Mouse (Mus musculus): ENCODE data around the gene Ubxn2a. TPM values are rescaled to one million over a fixed set of nuclear protein-coding genes. Genes with fewer than 3 reads are reported as not detected.

The Ubxn2a gene
- 57.2 TPM for polyA plus RNA-seq (2015; fragmentation: Illumina TruSeq; extraction: RNeasy Lipid Tissue Mini Kit (QIAGEN cat#74804); ENCODE audit: low read depth, low replicate concordance)

DNA sequence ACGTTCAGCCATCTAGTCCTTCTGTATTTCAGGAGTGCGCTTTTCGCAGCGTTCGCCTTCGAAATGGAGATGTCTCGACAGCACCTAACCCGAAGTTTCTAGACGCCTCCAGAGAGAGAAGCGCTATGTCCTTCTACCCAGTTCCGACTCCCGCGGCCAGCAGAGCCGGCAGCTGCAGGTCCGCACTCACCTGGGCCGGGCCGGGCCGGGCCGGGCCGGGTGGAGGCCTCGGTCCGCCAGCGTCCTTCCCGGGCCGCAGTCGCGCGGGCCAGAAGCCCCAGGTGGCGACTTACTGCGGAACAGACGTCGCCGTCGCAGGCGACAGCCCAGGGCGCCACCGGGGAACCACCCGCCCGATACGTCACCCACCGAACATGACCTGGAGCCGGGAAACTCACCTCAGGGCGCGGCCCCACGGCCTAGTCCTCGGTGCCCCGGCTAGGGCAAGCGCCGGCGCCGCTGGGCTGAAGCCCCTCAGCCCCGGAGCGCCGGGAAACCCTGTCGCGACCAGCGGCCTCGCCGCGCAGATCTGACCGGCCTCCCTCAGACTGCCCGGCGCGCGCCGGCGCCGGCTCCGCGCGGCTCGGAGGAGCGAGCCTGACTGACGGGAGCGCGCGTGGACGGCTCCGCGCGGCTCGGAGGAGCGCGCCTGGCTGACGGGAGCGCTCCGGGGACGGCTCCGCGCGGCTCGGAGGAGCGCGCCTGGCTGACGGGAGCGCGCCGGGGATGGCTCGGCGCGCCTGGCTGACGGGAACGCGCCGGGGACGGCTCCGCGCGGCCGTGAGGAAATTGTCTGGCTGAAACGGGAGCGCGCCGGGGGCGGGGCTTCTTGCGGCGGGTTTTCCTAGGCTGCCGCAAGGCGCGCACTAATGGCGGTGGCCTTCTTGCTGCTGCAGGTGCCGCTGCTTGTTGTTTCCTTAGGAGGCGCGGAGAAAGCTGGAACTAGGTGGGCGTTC is at the start of gene Ubxn2a:
Ubxn2a (minus strand) TSS at position 755 of the 956 bp plus-strand sequence.

DNA sequence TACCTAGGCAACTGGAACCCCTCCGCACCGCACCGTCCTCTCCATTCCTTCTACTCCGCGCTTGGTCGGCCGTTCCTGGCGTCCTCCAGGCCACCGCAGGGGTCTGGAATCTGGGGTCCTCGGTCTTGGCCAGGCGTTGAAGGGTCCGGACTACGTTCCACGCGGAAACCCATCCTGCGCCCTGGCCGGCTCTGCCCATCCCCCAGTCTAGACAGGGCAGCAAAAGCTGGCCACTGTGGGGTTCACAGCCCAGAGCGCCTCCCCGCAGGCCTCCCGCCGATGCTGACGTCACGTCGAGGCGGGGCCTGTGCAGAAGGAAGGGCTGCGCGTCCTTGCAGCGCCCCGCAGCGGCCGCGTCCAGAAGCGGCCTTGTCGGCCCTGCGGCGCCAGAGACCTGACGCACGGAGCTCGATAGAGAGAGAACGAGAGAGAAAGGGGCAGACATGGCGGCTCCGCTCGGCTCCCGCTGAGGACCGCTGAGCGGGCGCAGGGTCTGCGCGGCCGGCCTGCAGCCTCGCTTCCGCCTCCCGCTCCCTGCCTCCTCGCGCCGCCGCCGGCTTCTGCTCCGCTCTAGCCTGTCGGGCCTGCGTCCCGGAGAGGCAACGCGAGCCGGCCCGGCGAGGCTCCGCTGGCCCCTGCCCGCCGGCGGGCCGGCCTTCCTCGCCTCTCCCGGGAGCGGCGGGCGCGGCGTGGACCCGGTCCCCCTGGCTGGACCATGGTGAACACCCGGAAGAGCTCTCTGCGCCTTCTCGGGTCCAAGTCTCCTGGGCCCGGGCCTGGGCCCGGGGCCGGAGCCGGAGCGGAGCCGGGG is 9.7 kb upstream of the Ubxn2a start, which contains the start of gene Atad2b:
Atad2b (plus strand) TSS at position 360 of the 811 bp plus-strand sequence.

DNA sequence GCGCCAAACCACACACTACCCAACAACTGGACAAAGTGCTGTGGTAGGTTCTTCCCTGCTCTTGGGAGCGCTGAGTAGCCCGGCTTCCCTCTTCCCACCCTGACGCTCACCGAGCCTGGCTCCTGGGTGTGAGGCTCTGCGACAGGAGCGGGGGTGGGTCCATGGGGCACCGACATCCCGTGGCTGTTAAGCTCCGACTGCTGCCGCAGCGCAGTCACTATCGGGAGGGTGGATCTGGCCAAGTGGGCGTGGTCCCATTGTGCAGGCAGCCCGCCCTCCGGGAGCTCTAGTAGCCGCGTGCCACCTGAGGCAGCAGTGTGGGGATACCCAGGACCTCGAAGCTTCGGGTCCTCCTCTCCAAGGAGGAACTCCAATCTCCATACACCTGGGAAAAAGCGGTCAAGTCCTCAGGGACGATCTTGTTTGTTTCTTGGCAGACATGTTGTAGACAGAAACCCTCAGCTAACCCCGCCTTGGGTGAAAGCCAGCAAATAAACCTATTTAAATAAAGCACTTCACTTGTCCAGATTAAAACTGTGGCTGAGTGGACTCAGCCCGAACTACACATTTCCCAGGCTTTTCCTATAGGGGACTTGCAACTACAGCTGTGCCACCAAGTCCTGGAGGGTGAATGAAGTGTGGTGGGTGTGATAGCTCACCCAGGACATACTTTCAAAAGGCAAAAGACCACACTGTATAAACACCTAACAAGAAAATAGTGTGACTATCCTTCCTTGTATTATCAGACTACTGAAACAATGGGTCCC is 33.2 kb downstream of the Ubxn2a start, which contains the start of gene Mfsd2b:
Mfsd2b (minus strand) TSS at position 199 of the 767 bp plus-strand sequence.

DNA sequence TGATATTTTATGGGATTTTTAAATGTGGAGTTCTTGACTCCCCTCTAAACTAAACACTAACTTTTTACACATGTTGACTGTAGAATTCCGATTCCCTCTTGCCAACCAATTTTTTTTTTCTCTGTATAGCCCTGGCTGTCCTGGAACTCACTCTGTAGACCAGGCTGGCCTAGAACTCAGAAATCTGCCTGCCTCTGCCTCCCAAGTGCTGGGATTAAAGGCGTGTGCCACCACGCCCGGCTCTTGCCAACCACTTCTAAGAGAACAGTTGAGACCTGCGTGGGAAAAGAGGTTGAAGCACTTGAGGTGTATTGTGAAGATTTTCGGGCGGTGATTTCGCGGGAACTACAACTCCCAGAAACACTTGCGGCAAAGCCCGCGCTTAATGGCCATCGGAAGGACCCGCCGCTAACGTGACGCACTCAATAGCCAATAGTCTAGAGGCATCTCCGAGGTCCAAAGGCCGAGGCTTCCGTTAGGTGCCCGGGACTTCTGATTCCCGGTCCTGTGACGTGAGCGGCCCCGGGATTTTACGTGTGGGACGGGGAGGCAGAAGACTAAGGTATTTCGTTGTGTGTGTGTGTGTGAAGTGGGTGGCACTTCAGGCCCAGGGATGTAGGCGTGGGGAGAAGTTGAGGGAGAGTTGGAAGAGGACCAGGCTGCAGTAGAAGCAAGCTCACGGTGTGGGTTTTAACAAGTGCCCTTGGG is 64.5 kb downstream of the Ubxn2a start, which contains the start of gene Wdcp:
Wdcp (plus strand) TSS at position 414 of the 708 bp plus-strand sequence.

DNA sequence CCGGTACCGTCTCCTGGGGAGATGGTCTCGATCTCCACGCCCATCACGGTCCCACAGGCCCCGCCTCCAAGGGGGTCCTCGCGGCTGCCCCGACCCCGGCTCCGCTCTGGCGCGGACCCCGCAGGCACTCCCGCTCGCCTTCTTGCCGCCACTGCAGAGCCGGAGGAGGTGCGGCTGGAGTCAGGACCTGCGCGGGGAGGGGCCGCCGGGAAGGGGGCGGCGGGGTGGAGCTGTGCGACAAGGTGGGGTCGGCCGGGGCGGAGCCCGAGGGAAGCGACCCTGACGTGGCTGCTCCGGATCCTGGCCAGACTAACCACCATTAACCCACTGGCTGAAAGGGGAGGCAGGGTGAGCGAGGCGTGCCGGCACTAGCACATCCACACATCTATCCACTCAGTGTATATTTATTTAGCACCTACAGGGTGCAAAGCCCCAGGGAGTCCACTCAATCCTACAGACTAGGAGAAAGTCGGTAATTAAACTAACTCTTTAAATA is 66.1 kb downstream of the Ubxn2a start, which contains the start of gene Fkbp1b:
Fkbp1b (minus strand) TSS at position 200 of the 496 bp plus-strand sequence.

Other genes with a start within 250 kb of the Ubxn2a start
- 2.1 TPM for gene Fam228a, start 169.3 kb downstream of the Ubxn2a start, polyA plus RNA-seq (2015; fragmentation: Illumina TruSeq; extraction: RNeasy Lipid Tissue Mini Kit (QIAGEN cat#74804); ENCODE audit: low read depth, low replicate concordance)
- 16.1 TPM for gene Pfn4, start 138.7 kb downstream of the Ubxn2a start, polyA plus RNA-seq (2015; fragmentation: Illumina TruSeq; extraction: RNeasy Lipid Tissue Mini Kit (QIAGEN cat#74804); ENCODE audit: low read depth, low replicate concordance)
- gene Fam228b, start 138.4 kb downstream of the Ubxn2a start, polyA plus RNA-seq (2015; fragmentation: Illumina TruSeq; extraction: RNeasy Lipid Tissue Mini Kit (QIAGEN cat#74804); ENCODE audit: low read depth, low replicate concordance) = 14.1 TPM
- 135 TPM for gene Sf3b6, start 90.2 kb downstream of the Ubxn2a start, polyA plus RNA-seq (2015; fragmentation: Illumina TruSeq; extraction: RNeasy Lipid Tissue Mini Kit (QIAGEN cat#74804); ENCODE audit: low read depth, low replicate concordance)
- gene Fkbp1b, start 66.1 kb downstream of the Ubxn2a start, polyA plus RNA-seq (2015; fragmentation: Illumina TruSeq; extraction: RNeasy Lipid Tissue Mini Kit (QIAGEN cat#74804); ENCODE audit: low read depth, low replicate concordance) = 68.1 TPM
- gene Wdcp, start 64.4 kb downstream of the Ubxn2a start, polyA plus RNA-seq (2015; fragmentation: Illumina TruSeq; extraction: RNeasy Lipid Tissue Mini Kit (QIAGEN cat#74804); ENCODE audit: low read depth, low replicate concordance) = 8.8 TPM
- 1.0 TPM for gene Mfsd2b, start 33.3 kb downstream of the Ubxn2a start, polyA plus RNA-seq (2015; fragmentation: Illumina TruSeq; extraction: RNeasy Lipid Tissue Mini Kit (QIAGEN cat#74804); ENCODE audit: low read depth, low replicate concordance)
- 7.7 TPM for gene Atad2b, start 9.6 kb upstream of the Ubxn2a start, polyA plus RNA-seq (2015; fragmentation: Illumina TruSeq; extraction: RNeasy Lipid Tissue Mini Kit (QIAGEN cat#74804); ENCODE audit: low read depth, low replicate concordance)